Mouse (Mus musculus) adrenal gland, postnatal 36 days (tissue): ENCODE data around the gene Anpep. TPM values are rescaled to one million over a fixed set of nuclear protein-coding genes. Genes with fewer than 3 reads are reported as not detected.

Experiments used
- DNase-seq, 2 experiments: peaks; one replicate each; pipeline ENCODE4 v3.0.0; 2021; ENCODE audit warnings: mixed read lengths in 1 of 2
- total RNA-seq, 2 experiments: library from RNA; stranded (reverse); gene quantifications; 2 replicates each; pipeline ENCODE4 v1.2.3; 2021

The Anpep gene
- total RNA-seq, 2 experiments from 2014 or later, result 9.2 to 10.8 TPM

- no peak for DNase-seq
These were observed 5.6 kb upstream of the Anpep start for GRCm38 (mm10) chr7:79866294-79867000.

- DNase-seq, result no peak
These were observed 935 bp upstream of the Anpep start for GRCm38 (mm10) chr7:79861794-79862193.

GRCm38 (mm10) chr7:79858956-79859630 is 1.8 kb downstream of the Anpep start:
- peak; percentile 39 to 41 for DNase-seq

GRCm38 (mm10) chr7:79858202-79858934 is 2.5 kb downstream of the Anpep start:
- DNase-seq, result no peak

GRCm38 (mm10) chr7:79856305-79856704 is 4.6 kb downstream of the Anpep start:
- no peak for DNase-seq

- DNase-seq, result peak in 1 of 2 experiments; percentile 35
These were observed 13.1 kb downstream of the Anpep start for GRCm38 (mm10) chr7:79847456-79848451.

GRCm38 (mm10) chr7:79846342-79846741 is 14.5 kb downstream of the Anpep start:
- no peak for DNase-seq

- DNase-seq, result peak in 1 of 2 experiments; percentile 26
These were observed 16.6 kb downstream of the Anpep start for GRCm38 (mm10) chr7:79844090-79844802.

GRCm38 (mm10) chr7:79842163-79842562 is 18.7 kb downstream of the Anpep start:
- no peak for DNase-seq

- DNase-seq, result no peak
These were observed 23.6 kb downstream of the Anpep start for GRCm38 (mm10) chr7:79837247-79837646.

- DNase-seq, result no peak
These were observed 25.7 kb downstream of the Anpep start for GRCm38 (mm10) chr7:79835196-79835595.

- no peak for DNase-seq
These were observed 27.9 kb downstream of the Anpep start for GRCm38 (mm10) chr7:79832980-79833379.

- no peak for DNase-seq
These were observed 29.3 kb downstream of the Anpep start for GRCm38 (mm10) chr7:79831585-79831984.

- no peak for DNase-seq
These were observed 29.7 kb downstream of the Anpep start for GRCm38 (mm10) chr7:79831145-79831544.

- no peak for DNase-seq
These were observed 32.5 kb downstream of the Anpep start for GRCm38 (mm10) chr7:79828341-79828740.

- DNase-seq, result no peak
These were observed 38.7 kb downstream of the Anpep start for GRCm38 (mm10) chr7:79822092-79822695.

- DNase-seq, result no peak
These were observed 40.9 kb downstream of the Anpep start for GRCm38 (mm10) chr7:79819996-79820395.

- no peak for DNase-seq
These were observed 41.3 kb downstream of the Anpep start for GRCm38 (mm10) chr7:79819515-79819914.

- DNase-seq, result no peak
These were observed 42.5 kb downstream of the Anpep start for GRCm38 (mm10) chr7:79818321-79818720.

GRCm38 (mm10) chr7:79813409-79813808 is 47.5 kb downstream of the Anpep start:
- no peak for DNase-seq
